Mouse (Mus musculus) thymus, postnatal 36 days (tissue): Measurements from ENCODE around the gene Pitx3.
"Not testable (repeated sequence)": the region's sequence is repeated elsewhere in the genome, so short reads cannot be mapped to it uniquely, and the experiment has no call there.

Source experiments
- DNase-seq, 2 experiments: peaks; one replicate each; pipeline ENCODE4 v3.0.0; 2022; ENCODE audit warnings: mixed read lengths in 2 of 2

The Pitx3 gene

GRCm38 (mm10) chr19:46131694-46132525, 16.2 kb downstream of the Pitx3 start, which contains the start of gene Elovl3:
Gene Elovl3, plus strand, starts transcription at chr19:46131897.
- no peak for DNase-seq

GRCm38 (mm10) chr19:46131283-46131682, 16.8 kb downstream of the Pitx3 start:
- DNase-seq = no peak

- not testable (repeated sequence) for DNase-seq
Observed at GRCm38 (mm10) chr19:46129737-46130136, 18.4 kb downstream of the Pitx3 start.

- DNase-seq = no peak
Observed at GRCm38 (mm10) chr19:46126301-46126700, 21.8 kb downstream of the Pitx3 start.

GRCm38 (mm10) chr19:46124651-46125050, 23.5 kb downstream of the Pitx3 start:
- no peak for DNase-seq

- no peak for DNase-seq
Observed at GRCm38 (mm10) chr19:46123876-46124275, 24.2 kb downstream of the Pitx3 start.

- DNase-seq = no peak
Observed at GRCm38 (mm10) chr19:46120872-46121271, 27.3 kb downstream of the Pitx3 start.

- DNase-seq = no peak
Observed at GRCm38 (mm10) chr19:46119458-46119857, 28.7 kb downstream of the Pitx3 start.

GRCm38 (mm10) chr19:46114617-46115016, 33.5 kb downstream of the Pitx3 start:
- no peak for DNase-seq

GRCm38 (mm10) chr19:46110781-46111180, 37.3 kb downstream of the Pitx3 start:
- DNase-seq = no peak

GRCm38 (mm10) chr19:46110214-46110613, 37.9 kb downstream of the Pitx3 start:
- DNase-seq = no peak

- DNase-seq = no peak
Observed at GRCm38 (mm10) chr19:46104187-46104557, 44.0 kb downstream of the Pitx3 start.

GRCm38 (mm10) chr19:46103437-46104186, 44.5 kb downstream of the Pitx3 start:
- no peak for DNase-seq

- DNase-seq = no peak
Observed at GRCm38 (mm10) chr19:46099561-46099960, 48.6 kb downstream of the Pitx3 start.

- no peak for DNase-seq
Observed at GRCm38 (mm10) chr19:46096396-46096795, 51.7 kb downstream of the Pitx3 start.

- no peak for DNase-seq
Observed at GRCm38 (mm10) chr19:46095291-46095690, 52.8 kb downstream of the Pitx3 start.

- no peak for DNase-seq
Observed at GRCm38 (mm10) chr19:46094144-46094543, 54.0 kb downstream of the Pitx3 start.

GRCm38 (mm10) chr19:46091641-46092040, 56.5 kb downstream of the Pitx3 start:
- no peak for DNase-seq

- DNase-seq = no peak
Observed at GRCm38 (mm10) chr19:46087871-46088270, 60.3 kb downstream of the Pitx3 start.

GRCm38 (mm10) chr19:46086337-46086736, 61.8 kb downstream of the Pitx3 start:
- DNase-seq = peak; percentile 27 to 43
